Mouse (Mus musculus): ENCODE measurements around the gene Olfr293.

Gene Olfr293

DNA sequence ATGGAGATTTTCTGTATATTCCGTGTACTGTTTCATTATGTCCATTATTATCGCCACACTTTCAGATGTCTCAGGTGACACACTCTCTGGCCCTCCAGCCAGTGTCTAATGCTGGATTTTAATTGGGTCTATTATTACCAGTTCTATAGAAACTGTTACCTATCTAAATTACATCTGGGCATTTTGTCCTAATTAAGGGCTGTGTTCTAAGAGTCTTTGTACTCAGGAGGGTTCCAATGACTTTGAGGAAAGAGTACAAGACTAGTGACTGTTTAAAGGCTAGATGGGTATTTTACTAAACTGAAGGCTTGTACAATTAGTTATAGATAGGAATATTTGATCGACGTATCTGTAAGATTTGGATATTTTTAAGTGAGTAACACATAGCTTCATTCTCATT lies at the start of gene Olfr293:
Olfr293 (plus strand) TSS at position 301 of the 400 bp plus-strand sequence.
- no peak for DNase-seq

GRCm38 (mm10) chr7:86616543-86616942 lies 32.3 kb upstream of the Olfr293 start, which contains the start of gene Olfr294:
Olfr294 (minus strand) TSS chr7:86616643.
- DNase-seq, result no peak

DNA sequence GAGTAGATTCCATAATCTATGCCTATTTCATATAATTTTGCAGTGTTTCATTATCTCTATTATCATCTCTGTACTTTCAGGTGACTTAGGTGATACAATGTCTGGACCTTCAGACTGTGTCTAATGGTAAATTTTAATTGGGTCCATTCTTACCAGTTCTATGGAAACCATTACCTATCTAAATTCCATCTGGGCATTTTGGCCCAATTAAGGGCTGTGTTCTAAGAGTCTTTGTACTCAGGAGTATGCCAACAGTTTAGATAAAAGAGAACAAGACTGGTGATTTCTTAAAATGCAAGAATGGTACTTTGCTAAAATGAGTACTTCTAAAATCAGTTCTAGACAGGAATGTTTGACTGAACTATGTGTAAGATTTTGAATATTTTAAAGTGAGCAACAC lies 39.2 kb downstream of the Olfr293 start, which contains the start of gene Olfr292:
Olfr292 (plus strand) TSS at position 301 of the 400 bp plus-strand sequence.
- DNase-seq, result no peak
